Mouse (Mus musculus) heart, adult 11 months (tissue): Measurements from ENCODE around the gene Cd38.

Experiments
- DNase-seq: peaks from one replicate; pipeline ENCODE4 v3.0.0; 2022

Cd38 gene

GRCm38 (mm10) chr5:43868253-43868652, at the start of gene Cd38:
Gene Cd38, plus strand, starts transcription at chr5:43868553.
- no peak for DNase-seq

GRCm38 (mm10) chr5:43818695-43819094, 49.7 kb upstream of the Cd38 start, which contains the start of gene Bst1:
Gene Bst1, plus strand, starts transcription at chr5:43818885.
- peak; percentile 91 for DNase-seq

- peak; percentile 87 for DNase-seq
These were observed 47.6 kb upstream of the Cd38 start for GRCm38 (mm10) chr5:43820785-43821184.

GRCm38 (mm10) chr5:43821538-43821937, 46.8 kb upstream of the Cd38 start, which contains the start of gene Fbxl5:
Gene Fbxl5, minus strand, starts transcription at chr5:43821638.
- peak; percentile 77 for DNase-seq

GRCm38 (mm10) chr5:43822199-43822598, 46.2 kb upstream of the Cd38 start:
- peak; percentile 53 for DNase-seq

- DNase-seq, result peak; percentile 46
These were observed 45.5 kb upstream of the Cd38 start for GRCm38 (mm10) chr5:43822824-43823223.

- peak; percentile 85 for DNase-seq
These were observed 43.8 kb upstream of the Cd38 start for GRCm38 (mm10) chr5:43824580-43824979.

GRCm38 (mm10) chr5:43826883-43827282, 41.5 kb upstream of the Cd38 start:
- DNase-seq, result no peak

- DNase-seq, result peak; percentile 48
These were observed 41.0 kb upstream of the Cd38 start for GRCm38 (mm10) chr5:43827366-43827765.

- peak; percentile 72 for DNase-seq
These were observed 31.8 kb upstream of the Cd38 start for GRCm38 (mm10) chr5:43836590-43836989.

GRCm38 (mm10) chr5:43837372-43837771, 31.0 kb upstream of the Cd38 start:
- peak; percentile 86 for DNase-seq

GRCm38 (mm10) chr5:43841144-43842010, 27.0 kb upstream of the Cd38 start:
- DNase-seq, result peak; percentile 84

- DNase-seq, result no peak
These were observed 26.4 kb upstream of the Cd38 start for GRCm38 (mm10) chr5:43842011-43842285.

GRCm38 (mm10) chr5:43842576-43843155, 25.7 kb upstream of the Cd38 start:
- DNase-seq, result peak; percentile 80

GRCm38 (mm10) chr5:43845083-43845482, 23.3 kb upstream of the Cd38 start:
- DNase-seq, result peak; percentile 95

GRCm38 (mm10) chr5:43845646-43846045, 22.7 kb upstream of the Cd38 start:
- peak; percentile 86 for DNase-seq

GRCm38 (mm10) chr5:43846227-43846626, 22.1 kb upstream of the Cd38 start:
- DNase-seq, result peak; percentile 75

GRCm38 (mm10) chr5:43847555-43847954, 20.8 kb upstream of the Cd38 start:
- peak; percentile 84 for DNase-seq

- peak; percentile 48 for DNase-seq
These were observed 20.1 kb upstream of the Cd38 start for GRCm38 (mm10) chr5:43848275-43848674.

- peak; percentile 90 for DNase-seq
These were observed 15.1 kb upstream of the Cd38 start for GRCm38 (mm10) chr5:43853096-43853867.

- DNase-seq, result peak; percentile 85
These were observed 14.4 kb upstream of the Cd38 start for GRCm38 (mm10) chr5:43853868-43854488.

GRCm38 (mm10) chr5:43855769-43856168, 12.6 kb upstream of the Cd38 start:
- peak; percentile 96 for DNase-seq

GRCm38 (mm10) chr5:43859663-43860062, 8.7 kb upstream of the Cd38 start:
- DNase-seq, result no peak
